Mouse (Mus musculus): ENCODE results near the gene Cited1. TPM values are rescaled to one million over a fixed set of nuclear protein-coding genes. Genes with fewer than 3 reads are reported as not detected.
A peak's percentile ranks its signal among the peaks of the same experiment; 100 is the strongest.
"Not testable (repeated sequence)": the region's sequence is repeated elsewhere in the genome, so short reads cannot be mapped to it uniquely, and the experiment has no call there.

Cited1 gene
- 8.2 and 11.0 TPM in 2 replicates for polyA plus RNA-seq (2015; fragmentation: Nextera tagmentation; extraction: Ambion mirVana)

DNA sequence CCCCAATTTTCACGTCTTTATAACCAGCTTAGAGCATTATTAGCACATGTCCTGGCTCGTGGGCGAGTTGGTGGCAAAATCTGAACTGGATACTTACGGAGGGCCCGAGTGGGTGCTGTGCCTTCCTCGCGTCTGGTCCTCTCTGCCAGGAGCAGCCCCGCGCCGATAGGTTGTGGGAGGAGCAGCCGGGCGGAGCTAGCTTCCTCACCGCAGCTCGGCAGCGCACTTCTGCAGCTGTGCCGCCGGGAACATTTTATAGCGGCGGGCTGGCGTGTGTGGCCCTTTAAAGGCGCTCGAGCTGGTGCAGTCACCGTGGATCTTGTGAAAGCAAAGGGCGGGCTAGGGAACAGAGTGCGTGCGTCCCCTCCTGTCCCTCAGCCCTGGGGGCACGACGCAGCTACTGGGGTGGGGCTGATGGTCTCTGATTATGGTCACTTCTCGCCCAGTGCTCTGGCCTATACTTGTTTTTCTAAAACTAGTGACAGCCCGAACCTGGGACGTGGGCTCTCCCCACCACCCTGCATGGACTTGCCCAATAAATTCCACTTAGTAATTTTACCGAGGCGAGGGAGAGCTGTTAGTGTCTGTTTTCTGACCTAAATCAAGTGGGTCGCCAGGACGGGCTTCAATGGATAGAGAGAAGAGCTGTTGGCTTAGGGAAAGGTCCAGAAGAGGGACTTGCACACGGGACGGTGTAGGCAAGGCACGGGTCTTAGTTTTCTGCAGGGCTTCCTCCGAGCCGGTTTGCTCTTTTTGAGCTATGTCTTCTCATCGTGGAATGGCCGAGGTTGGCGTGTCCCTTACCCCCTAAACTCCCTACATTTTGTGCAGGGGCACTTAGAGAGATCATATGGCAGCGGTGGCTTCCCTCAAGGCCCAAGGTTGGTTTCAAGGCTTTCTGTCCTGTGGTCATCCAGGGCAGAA lies at the start of gene Cited1:
Gene Cited1, minus strand, starts transcription at position 245 of the 924 bp plus-strand sequence.
- no peaks in the 10 kb centered on the region for H3K36me3 ChIP-seq
- peaks cover 4% of the 10 kb centered on the region; the same call in 1 of the 2 replicates for H3K4me1 ChIP-seq
- peak; percentile 92 for ATAC-seq (ENCODE audit: insufficient number of reproducible peaks, insufficient read depth, low FRiP score, low TSS enrichment, low read depth)
- 22% methylated on average over 44 of the region's 44 CpGs for WGBS
- peak within 1 kb of the TSS; percentile 81 for H3K4me2 ChIP-seq
- no peaks in the 10 kb centered on the region for H3K9me3 ChIP-seq
- H3K27me3 ChIP-seq = peaks cover 72% of the 10 kb centered on the region
- H3K27ac ChIP-seq = peak within 1 kb of the TSS; percentile 28; the same call in 1 of the 2 replicates
- H3K9ac ChIP-seq = peak within 1 kb of the TSS; percentile 64
- H3K4me3 ChIP-seq = peak within 1 kb of the TSS; percentile 53

DNA sequence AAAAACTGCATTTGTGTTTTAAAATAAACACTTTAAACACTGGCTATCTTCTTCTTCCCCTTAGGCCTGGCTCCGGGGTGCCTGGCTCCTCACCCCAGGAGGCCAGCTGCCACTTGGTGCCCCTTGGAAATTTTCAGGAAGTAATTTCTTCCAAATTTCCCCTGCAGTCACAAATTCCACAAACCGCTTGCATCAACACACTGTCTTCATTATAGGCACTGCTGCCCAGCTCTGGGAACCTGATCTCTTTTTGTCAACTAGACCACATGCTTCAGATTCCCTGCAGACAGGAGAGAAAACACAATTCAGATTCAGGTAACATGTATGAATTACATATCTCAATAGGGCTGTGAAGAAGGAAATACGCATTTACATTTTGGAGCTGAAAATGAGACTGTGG lies 32.9 kb upstream of the Cited1 start:
- H3K36me3 ChIP-seq = no peaks in the 10 kb centered on the region
- H3K4me1 ChIP-seq = peaks cover 8% of the 10 kb centered on the region
- H3K27ac ChIP-seq = no peak overlapping the region
- peaks cover 33% of the 10 kb centered on the region; the same call in 1 of the 2 replicates for H3K27me3 ChIP-seq
- WGBS = 32% methylated on average over 3 of the region's 3 CpGs
- ATAC-seq (ENCODE audit: insufficient number of reproducible peaks, insufficient read depth, low FRiP score, low TSS enrichment, low read depth) = no peak
- no peak overlapping the region for H3K9ac ChIP-seq
- no peak overlapping the region for H3K4me2 ChIP-seq
- H3K9me3 ChIP-seq = no peaks in the 10 kb centered on the region
- H3K4me3 ChIP-seq = no peak overlapping the region

GRCm38 (mm10) chrX:102262620-102263345 lies 10.8 kb upstream of the Cited1 start:
- Histone ChIP-seq H3K4me3 (no peak overlapping the region), H3K27ac (no peak overlapping the region), H3K4me2 (no peak overlapping the region), H3K4me1 (no peaks in the 10 kb centered on the region), H3K27me3 (peaks cover 44% of the 10 kb centered on the region), H3K9ac (no peak overlapping the region), H3K36me3 (no peaks in the 10 kb centered on the region), H3K9me3 (no peaks in the 10 kb centered on the region)
- WGBS = 80% methylated on average over 14 of the region's 14 CpGs
- ATAC-seq (ENCODE audit: insufficient number of reproducible peaks, insufficient read depth, low FRiP score, low TSS enrichment, low read depth) = no peak

GRCm38 (mm10) chrX:102259772-102260171 lies 7.8 kb upstream of the Cited1 start:
- Histone ChIP-seq H3K9ac (no peak overlapping the region), H3K4me3 (no peak overlapping the region), H3K36me3 (no peaks in the 10 kb centered on the region), H3K27ac (no peak overlapping the region), H3K9me3 (no peaks in the 10 kb centered on the region), H3K4me2 (no peak overlapping the region), H3K4me1 (no peaks in the 10 kb centered on the region), H3K27me3 (peaks cover 44% of the 10 kb centered on the region)
- 81% methylated on average over 4 of the region's 4 CpGs for WGBS
- ATAC-seq (ENCODE audit: insufficient number of reproducible peaks, insufficient read depth, low FRiP score, low TSS enrichment, low read depth) = no peak

DNA sequence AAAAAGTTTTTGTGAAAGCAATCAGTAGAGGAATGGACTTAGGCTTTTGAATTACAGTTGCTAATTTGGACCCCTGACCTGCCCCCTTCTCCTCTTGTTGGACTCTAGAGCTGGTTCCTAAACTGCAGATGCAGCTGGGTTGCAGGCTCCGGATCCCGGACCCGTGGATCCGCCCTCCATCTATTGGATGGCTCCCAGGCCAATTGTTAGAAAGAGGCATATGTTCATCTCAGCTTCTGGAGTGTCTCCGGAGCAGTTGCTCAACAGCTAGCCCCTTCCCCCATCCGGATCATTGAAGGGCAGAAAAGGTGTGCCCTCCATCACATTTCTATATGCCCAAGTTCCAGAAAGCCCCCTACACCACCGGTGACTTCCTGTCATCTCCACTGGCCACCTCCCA lies 1.9 kb upstream of the Cited1 start:
- H3K36me3 ChIP-seq = no peaks in the 10 kb centered on the region
- peaks cover 56% of the 10 kb centered on the region for H3K27me3 ChIP-seq
- peak overlapping the region; percentile 49 for H3K4me2 ChIP-seq
- WGBS = 22% methylated on average over 7 of the region's 7 CpGs
- ATAC-seq (ENCODE audit: insufficient number of reproducible peaks, insufficient read depth, low FRiP score, low TSS enrichment, low read depth) = no peak
- H3K4me3 ChIP-seq = peak overlapping the region; percentile 24
- no peak overlapping the region for H3K9ac ChIP-seq
- H3K9me3 ChIP-seq = no peaks in the 10 kb centered on the region
- no peak overlapping the region for H3K27ac ChIP-seq
- H3K4me1 ChIP-seq = peaks cover 4% of the 10 kb centered on the region; the same call in 1 of the 2 replicates

DNA sequence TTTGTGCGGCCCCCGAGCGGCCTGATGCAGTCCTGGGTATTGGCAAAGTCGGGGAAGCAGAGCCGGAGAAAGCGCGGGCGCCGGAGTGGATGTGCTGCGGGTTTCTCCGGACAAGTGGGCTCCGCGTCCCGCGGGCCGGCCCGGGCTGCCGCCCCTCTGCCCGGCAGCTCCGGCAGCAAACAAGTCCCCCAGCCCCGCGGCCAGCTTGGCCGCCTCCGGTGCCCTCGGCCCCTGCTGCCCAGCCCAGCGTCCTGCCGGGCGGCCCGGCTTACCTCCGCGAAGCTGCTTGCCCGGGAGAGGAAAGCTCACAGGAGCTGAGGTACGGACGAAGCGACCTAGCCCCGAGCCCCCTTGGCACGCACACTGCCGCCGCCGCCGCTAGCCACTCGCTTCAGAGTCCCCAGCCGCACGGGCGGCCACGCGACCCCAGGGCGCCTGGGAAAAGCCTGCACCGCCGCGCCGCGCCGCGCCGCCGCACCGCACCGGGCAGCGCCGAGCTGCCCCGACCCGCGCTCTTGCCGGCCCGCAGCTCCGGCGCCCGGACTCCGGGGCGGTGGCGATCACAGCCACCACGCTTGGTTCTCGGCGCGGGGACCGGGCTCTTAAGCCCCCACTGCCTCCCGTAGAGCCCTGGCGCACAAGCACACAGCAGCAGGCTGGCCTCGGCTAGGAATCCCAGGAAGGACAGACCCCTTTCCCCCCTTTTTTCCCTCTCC lies 602 bp downstream of the Cited1 start:
- Histone ChIP-seq H3K27me3 (peaks cover 78% of the 10 kb centered on the region), H3K9me3 (no peaks in the 10 kb centered on the region), H3K36me3 (no peaks in the 10 kb centered on the region), H3K4me3 (peak overlapping the region; percentile 53), H3K27ac (peak overlapping the region; percentile 28; the same call in 1 of the 2 replicates), H3K9ac (peak overlapping the region; percentile 64), H3K4me1 (peaks cover 4% of the 10 kb centered on the region; the same call in 1 of the 2 replicates), H3K4me2 (peak overlapping the region; percentile 81)
- no peak for ATAC-seq (ENCODE audit: insufficient number of reproducible peaks, insufficient read depth, low FRiP score, low TSS enrichment, low read depth)
- 20% methylated on average over 77 of the region's 80 CpGs for WGBS

GRCm38 (mm10) chrX:102250891-102251170 lies 1.1 kb downstream of the Cited1 start:
- Histone ChIP-seq H3K36me3 (no peaks in the 10 kb centered on the region), H3K27ac (no peak overlapping the region), H3K9me3 (no peaks in the 10 kb centered on the region), H3K27me3 (peaks cover 79% of the 10 kb centered on the region), H3K4me2 (peak overlapping the region; percentile 81), H3K4me1 (peaks cover 4% of the 10 kb centered on the region; the same call in 1 of the 2 replicates), H3K4me3 (peak overlapping the region; percentile 53), H3K9ac (peak overlapping the region; percentile 64)
- 19% methylated on average over 24 of the region's 24 CpGs for whole genome bisulfite sequencing
- no peak for ATAC-seq (ENCODE audit: insufficient number of reproducible peaks, insufficient read depth, low FRiP score, low TSS enrichment, low read depth)

- Histone ChIP-seq H3K4me3 (peak overlapping the region; percentile 53), H3K36me3 (no peaks in the 10 kb centered on the region), H3K4me2 (peak overlapping the region; percentile 81), H3K9me3 (no peaks in the 10 kb centered on the region), H3K27ac (no peak overlapping the region), H3K27me3 (peaks cover 79% of the 10 kb centered on the region), H3K4me1 (peaks cover 4% of the 10 kb centered on the region; the same call in 1 of the 2 replicates), H3K9ac (peak overlapping the region; percentile 64)
- no peak for ATAC-seq (ENCODE audit: insufficient number of reproducible peaks, insufficient read depth, low FRiP score, low TSS enrichment, low read depth)
- WGBS = 19% methylated on average over 68 of the region's 68 CpGs
Measured at GRCm38 (mm10) chrX:102250150-102250890, 1.7 kb downstream of the Cited1 start.

- Histone ChIP-seq H3K27ac (no peak overlapping the region), H3K4me2 (no peak overlapping the region), H3K9me3 (no peaks in the 10 kb centered on the region), H3K4me3 (no peak overlapping the region), H3K9ac (no peak overlapping the region), H3K27me3 (peaks cover 48% of the 10 kb centered on the region), H3K36me3 (no peaks in the 10 kb centered on the region), H3K4me1 (no peaks in the 10 kb centered on the region)
- ATAC-seq (ENCODE audit: insufficient number of reproducible peaks, insufficient read depth, low FRiP score, low TSS enrichment, low read depth) = no peak
- 53% methylated on average over 2 of the region's 2 CpGs for WGBS
Measured at GRCm38 (mm10) chrX:102244334-102244733, 7.6 kb downstream of the Cited1 start.

GRCm38 (mm10) chrX:102219126-102219525 lies 32.9 kb downstream of the Cited1 start:
- H3K9me3 ChIP-seq = no peaks in the 10 kb centered on the region
- no peak overlapping the region for H3K4me2 ChIP-seq
- H3K4me3 ChIP-seq = no peak overlapping the region
- H3K4me1 ChIP-seq = no peaks in the 10 kb centered on the region
- no peak for ATAC-seq (ENCODE audit: insufficient number of reproducible peaks, insufficient read depth, low FRiP score, low TSS enrichment, low read depth)
- 0 out of 2 replicates have a peak, but pooled peaks cover 5% of the 10 kb centered on the region for H3K27me3 ChIP-seq
- no peaks in the 10 kb centered on the region for H3K36me3 ChIP-seq
- H3K27ac ChIP-seq = no peak overlapping the region
- no peak overlapping the region for H3K9ac ChIP-seq
- 19% methylated on average over 1 of the region's 1 CpGs for WGBS

DNA sequence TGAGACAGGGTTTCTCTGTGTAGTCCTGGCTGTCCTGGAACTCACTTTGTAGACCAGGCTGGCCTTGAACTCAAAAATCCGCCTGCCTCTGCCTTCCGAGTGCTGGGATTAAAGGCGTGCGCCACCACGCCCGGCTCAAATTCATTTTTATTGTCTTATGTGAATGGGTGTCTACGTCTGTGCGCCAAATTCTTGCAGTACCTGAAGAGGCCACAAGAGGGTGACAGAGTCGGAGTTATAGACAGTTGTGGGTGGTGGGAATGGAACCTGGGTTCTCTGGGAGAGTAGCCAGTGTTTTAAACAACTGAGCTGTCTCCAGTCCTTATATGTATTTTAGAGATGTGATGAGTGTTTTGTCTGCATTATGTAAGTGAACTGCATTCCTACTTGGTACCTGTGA lies 36.6 kb downstream of the Cited1 start:
- ATAC-seq (ENCODE audit: insufficient number of reproducible peaks, insufficient read depth, low FRiP score, low TSS enrichment, low read depth); H3K36me3 ChIP-seq; H3K9ac ChIP-seq; H3K4me3 ChIP-seq; H3K27me3 ChIP-seq; H3K9me3 ChIP-seq; H3K27ac ChIP-seq; H3K4me2 ChIP-seq; H3K4me1 ChIP-seq: not testable (repeated sequence)
- 52% methylated on average over 9 of the region's 9 CpGs for WGBS
